Mouse (Mus musculus) spleen, adult 2 months (tissue): ENCODE measurements around the gene Zmpste24.

Source experiments
- CTCF ChIP-seq: fragments of 200-500 bp; IDR thresholded peaks from 2 replicates; pipeline ENCODE4 v1.5.1; 2011; ENCODE audit warnings: mild to moderate bottlenecking, inconsistent platforms; ENCODE audit not compliant: insufficient read depth, insufficient read length, insufficient replicate concordance; ENCODE audit errors: extremely low read depth
- POLR2A ChIP-seq: fragments of 200-500 bp; IDR thresholded peaks from 2 replicates; pipeline ENCODE4 v1.6.1; 2011; ENCODE audit warnings: low read depth, low read length, inconsistent platforms

GRCm38 (mm10) chr4:121065336-121065735 is 32.7 kb downstream of the Zmpste24 start:
- TF ChIP-seq POLR2A = no peak
- TF ChIP-seq CTCF = no peak
